Mouse (Mus musculus) brown adipose tissue, adult 24 weeks (tissue): ENCODE measurements around the gene Gm49387. TPM values are rescaled to one million over a fixed set of nuclear protein-coding genes. Genes with fewer than 3 reads are reported as not detected.
"Not testable (repeated sequence)": the region's sequence is repeated elsewhere in the genome, so short reads cannot be mapped to it uniquely, and the experiment has no call there.

Experiments
- H3K27ac ChIP-seq: fragments of 200-500 bp; replicated peaks from 2 replicates; pipeline ENCODE4 v1.5.1; 2012; ENCODE audit warnings: low read depth, mild to moderate bottlenecking, low read length
- H3K4me1 ChIP-seq: fragments of 200-500 bp; 2 replicates; pipeline ENCODE4 v1.6.1; 2012; ENCODE audit warnings: low read length, mixed read lengths; ENCODE audit not compliant: control insufficient read depth, insufficient read depth, insufficient read length
- H3K4me3 ChIP-seq: fragments of 200-500 bp; 2 replicates; pipeline ENCODE4 v1.5.1; 2012; ENCODE audit warnings: low read depth, mild to moderate bottlenecking, low read length, moderate library complexity; ENCODE audit not compliant: insufficient read depth
- polyA plus RNA-seq: library from polyadenylated mRNA; stranded (reverse); fragments of >200 nt; gene quantifications from 2 replicates; pipeline ENCODE4 v1.2.4, GENCODE M21; 2012; ENCODE audit not compliant: missing spikeins, insufficient read depth, insufficient read length

Gm49387 gene
- polyA plus RNA-seq, 1 experiment, result not detected

- H3K4me1 ChIP-seq, result no peaks in the 10 kb centered on the region
- no peak overlapping the region for H3K27ac ChIP-seq
- H3K4me3 ChIP-seq, result no peak overlapping the region
Observed at GRCm38 (mm10) chr14:31620591-31621223, 20.0 kb downstream of the Gm49387 start.

GRCm38 (mm10) chr14:31617997-31618396 is 22.7 kb downstream of the Gm49387 start:
- H3K27ac ChIP-seq, result no peak overlapping the region
- no peak overlapping the region for H3K4me3 ChIP-seq
- no peaks in the 10 kb centered on the region for H3K4me1 ChIP-seq

DNA sequence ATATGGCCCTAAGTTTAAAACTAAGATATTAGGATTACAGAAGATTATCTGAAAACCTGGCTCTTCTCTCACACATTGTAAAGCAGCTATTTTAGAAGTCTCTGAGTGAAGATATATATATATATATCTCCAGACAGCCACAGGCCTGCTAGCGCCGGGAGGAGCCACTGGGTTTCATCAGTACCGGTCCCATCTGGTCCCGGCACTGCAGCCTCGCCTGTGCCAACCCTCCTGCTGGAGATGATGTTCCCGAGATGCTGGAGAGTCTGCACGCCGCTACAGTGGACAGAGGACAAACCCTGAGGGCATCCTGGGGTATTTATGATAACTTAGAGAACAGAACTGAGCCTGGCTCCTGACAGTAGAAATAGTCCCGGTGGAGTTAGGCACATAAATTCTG is 23.5 kb downstream of the Gm49387 start:
- Histone ChIP-seq H3K4me1 (no peaks in the 10 kb centered on the region), H3K4me3 (no peak overlapping the region), H3K27ac (no peak overlapping the region)

GRCm38 (mm10) chr14:31613671-31614070 is 27.0 kb downstream of the Gm49387 start:
- H3K27ac ChIP-seq, result no peak overlapping the region
- H3K4me1 ChIP-seq, result no peaks in the 10 kb centered on the region
- H3K4me3 ChIP-seq, result no peak overlapping the region

GRCm38 (mm10) chr14:31611986-31612385 is 28.7 kb downstream of the Gm49387 start:
- Histone ChIP-seq H3K4me3 (no peak overlapping the region), H3K27ac (no peak overlapping the region), H3K4me1 (no peaks in the 10 kb centered on the region)

DNA sequence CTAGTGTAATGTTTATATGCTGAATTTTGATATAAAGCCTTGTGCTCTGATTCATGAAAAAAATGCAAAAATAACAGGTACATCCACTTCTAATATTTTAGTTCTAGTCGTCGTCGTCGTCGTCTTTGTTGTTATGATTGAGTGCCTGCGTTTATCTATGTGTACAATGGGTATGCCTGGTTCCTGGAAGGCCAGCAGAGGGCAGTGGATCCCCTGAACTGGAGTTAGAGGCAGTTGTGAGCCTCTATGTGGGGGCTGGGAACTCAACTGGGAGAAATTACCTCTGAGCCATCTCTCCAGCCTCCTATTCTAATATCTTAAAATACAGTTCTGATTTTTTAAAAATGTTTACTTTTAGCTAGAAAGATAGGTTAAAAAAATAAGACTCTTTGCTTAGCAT is 35.2 kb downstream of the Gm49387 start:
- Histone ChIP-seq H3K27ac (no peak overlapping the region), H3K4me1 (no peaks in the 10 kb centered on the region), H3K4me3 (no peak overlapping the region)

- no peak overlapping the region for H3K27ac ChIP-seq
Observed at GRCm38 (mm10) chr14:31604916-31605315, 35.8 kb downstream of the Gm49387 start.

DNA sequence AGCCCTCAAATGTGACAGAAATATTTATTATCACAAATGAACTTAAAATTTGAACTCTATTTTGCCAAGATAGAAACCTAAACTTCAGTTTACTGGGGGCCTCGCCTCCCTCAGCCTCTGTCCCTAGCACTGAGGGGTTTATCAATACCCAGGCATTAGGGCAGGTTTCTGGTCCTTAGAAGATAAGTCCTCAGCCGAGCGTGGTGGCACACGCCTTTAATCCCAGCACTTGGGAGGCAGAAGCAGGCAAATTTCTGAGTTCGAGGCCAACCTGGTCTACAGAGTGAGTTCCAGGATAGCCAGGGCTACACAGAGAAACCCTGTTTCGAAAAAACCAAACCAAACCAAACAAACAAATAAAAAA is 38.1 kb downstream of the Gm49387 start:
- H3K4me3 ChIP-seq, H3K27ac ChIP-seq, H3K4me1 ChIP-seq: not testable (repeated sequence)

More at GRCm38 (mm10) chr14:31604916-31605315, 35.8 kb downstream of the Gm49387 start:
- Histone ChIP-seq H3K4me3 (no peak overlapping the region), H3K4me1 (no peaks in the 10 kb centered on the region)

DNA sequence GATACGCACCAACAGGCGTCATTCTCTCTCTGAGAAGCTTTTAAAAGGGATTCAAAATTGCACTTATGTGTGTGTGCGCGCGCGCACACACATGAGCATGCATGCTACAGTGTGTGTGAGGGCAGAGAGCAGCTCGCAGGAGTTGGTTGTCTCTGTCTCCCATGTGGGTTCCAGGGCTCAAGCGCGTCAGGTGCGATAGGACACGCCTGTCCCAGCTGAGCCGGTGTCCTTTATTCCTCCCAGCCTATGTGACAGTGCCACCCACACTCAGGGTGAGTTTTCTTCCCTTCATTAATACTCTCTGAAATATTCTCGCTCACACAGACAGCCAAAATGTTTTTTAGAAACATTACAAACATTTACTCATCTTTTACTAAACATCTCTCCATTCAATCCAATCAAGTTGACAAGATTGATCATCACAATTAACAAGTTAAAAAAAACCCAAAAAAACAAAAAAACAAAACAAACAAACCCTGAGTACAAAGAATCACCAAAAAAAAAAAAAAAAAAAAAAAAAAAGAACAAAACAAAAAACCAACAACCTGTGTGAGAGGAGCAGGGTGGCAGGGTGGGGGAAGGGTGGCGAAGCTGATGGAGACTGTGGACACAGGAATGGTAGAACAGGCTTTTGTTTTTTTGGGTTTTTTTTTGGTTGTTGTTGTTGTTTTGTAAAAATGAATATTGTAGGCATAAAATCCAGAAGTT is 38.6 kb downstream of the Gm49387 start:
- no peaks in the 10 kb centered on the region for H3K4me1 ChIP-seq
- H3K4me3 ChIP-seq, result no peak overlapping the region
- H3K27ac ChIP-seq, result no peak overlapping the region

DNA sequence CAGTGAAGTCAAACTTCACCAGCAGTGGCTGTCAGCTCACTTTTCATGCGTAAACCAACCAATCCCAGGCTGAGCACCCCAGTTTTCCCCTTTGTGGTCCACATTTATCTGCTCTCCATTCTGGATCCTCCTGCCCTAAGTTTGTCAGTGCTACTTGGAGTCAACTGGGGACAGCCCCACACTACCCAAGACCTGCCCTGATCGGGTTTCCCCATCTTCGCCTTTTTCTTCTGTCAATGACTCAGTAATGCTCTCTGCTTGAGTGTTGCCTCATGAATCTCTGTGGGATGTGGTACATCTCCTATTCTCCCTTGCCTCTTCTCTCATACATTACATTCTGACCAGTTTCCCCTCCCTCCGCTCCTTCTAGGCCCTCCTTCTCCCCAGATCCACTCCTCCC is 43.2 kb downstream of the Gm49387 start:
- H3K27ac ChIP-seq, result no peak overlapping the region
- no peaks in the 10 kb centered on the region for H3K4me1 ChIP-seq
- H3K4me3 ChIP-seq, result no peak overlapping the region

- H3K4me1 ChIP-seq, result no peaks in the 10 kb centered on the region
- H3K4me3 ChIP-seq, result no peak overlapping the region
- H3K27ac ChIP-seq, result no peak overlapping the region
Observed at GRCm38 (mm10) chr14:31596408-31596807, 44.3 kb downstream of the Gm49387 start.

GRCm38 (mm10) chr14:31594693-31595092 is 46.0 kb downstream of the Gm49387 start:
- Histone ChIP-seq H3K4me1 (no peaks in the 10 kb centered on the region), H3K27ac (no peak overlapping the region), H3K4me3 (no peak overlapping the region)

- Histone ChIP-seq H3K4me1 (no peaks in the 10 kb centered on the region), H3K4me3 (no peak overlapping the region), H3K27ac (no peak overlapping the region)
Observed at GRCm38 (mm10) chr14:31593036-31593435, 47.6 kb downstream of the Gm49387 start.

DNA sequence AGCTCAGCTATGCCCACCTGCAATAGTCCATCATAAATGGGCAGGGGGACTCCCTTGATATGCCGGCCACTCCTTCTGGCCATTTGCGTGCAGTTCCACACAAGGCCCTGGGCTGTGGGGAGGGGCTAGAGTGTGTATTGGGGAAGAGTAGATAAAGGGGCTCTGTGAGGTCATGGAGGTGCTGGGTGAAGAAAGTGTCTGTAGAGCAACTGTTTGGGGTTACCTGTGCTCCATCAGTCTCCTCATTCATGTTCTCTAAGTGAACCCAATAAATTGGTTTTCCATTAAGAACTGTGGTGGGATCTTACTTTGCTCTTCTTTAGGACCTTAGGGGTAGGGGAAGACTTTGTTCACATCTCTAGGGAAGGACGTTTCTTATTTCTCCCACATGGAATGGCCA is 49.4 kb downstream of the Gm49387 start, which contains the start of gene Colq:
Gene Colq (minus strand): TSS at position 101 of the 400 bp plus-strand sequence.
- no peaks in the 10 kb centered on the region for H3K4me1 ChIP-seq

GRCm38 (mm10) chr14:31586451-31586850 is 54.2 kb downstream of the Gm49387 start:
- Histone ChIP-seq H3K27ac (no peak overlapping the region), H3K4me1 (no peaks in the 10 kb centered on the region), H3K4me3 (no peak overlapping the region)

More for the DNA sequence above, 49.4 kb downstream of the Gm49387 start, which contains the start of gene Colq:
- no peak within 1 kb of the TSS for H3K27ac ChIP-seq
- no peak within 1 kb of the TSS for H3K4me3 ChIP-seq

DNA sequence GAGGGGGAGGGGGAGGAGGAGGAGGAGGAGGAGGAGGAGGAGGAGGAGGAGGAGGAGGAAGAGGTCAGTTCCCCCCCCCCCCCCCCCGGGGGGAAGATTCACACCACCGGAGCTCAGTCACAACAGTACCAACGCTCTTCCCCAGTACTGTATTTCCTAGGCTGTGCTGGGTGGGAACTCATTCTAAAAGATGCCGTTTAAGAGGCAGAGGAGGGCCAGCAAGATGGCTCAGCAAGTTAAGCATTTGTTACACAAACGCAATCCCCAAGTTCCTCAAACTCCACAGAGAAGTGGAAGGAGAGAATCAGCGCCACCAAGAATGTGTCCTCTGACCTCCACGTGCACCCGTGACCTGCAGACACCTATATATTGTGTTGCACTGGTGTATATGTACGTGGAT is 57.6 kb downstream of the Gm49387 start:
- Histone ChIP-seq H3K27ac (no peak overlapping the region), H3K4me1 (no peaks in the 10 kb centered on the region), H3K4me3 (no peak overlapping the region)
